Mouse (Mus musculus) kidney, adult 2 months (tissue): ENCODE measurements around the gene Zc2hc1c.

Experiments
- CTCF ChIP-seq: fragments of 200-500 bp; conservative IDR thresholded peaks from 2 replicates; pipeline ENCODE4 v1.5.1; 2011; ENCODE audit warnings: low read depth, mild to moderate bottlenecking, control low read depth, low read length, moderate library complexity, mixed read lengths; ENCODE audit not compliant: insufficient read depth, insufficient read length
- POLR2A ChIP-seq: fragments of 200-500 bp; IDR thresholded peaks from one replicate; pipeline ENCODE4 v1.6.1; 2011; ENCODE audit warnings: low read depth, low read length, control low read depth

DNA sequence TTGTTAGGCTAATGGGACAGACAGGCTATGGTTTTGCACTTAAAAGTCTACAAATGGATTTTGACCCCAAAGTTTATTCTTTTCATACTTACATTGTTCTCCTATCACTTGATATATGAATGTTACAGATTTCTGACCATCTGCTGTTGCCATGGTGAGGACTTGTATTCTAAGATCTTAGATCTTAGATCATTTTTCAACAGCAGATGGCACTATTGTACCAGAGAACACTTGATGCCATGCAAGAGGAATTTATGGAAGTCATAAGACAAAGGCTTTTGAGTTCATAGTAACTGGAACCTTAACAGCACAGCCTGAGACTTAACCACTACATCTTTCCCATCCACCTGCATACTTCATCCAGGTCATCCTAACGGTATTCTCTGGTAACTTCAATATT is 52.7 kb downstream of the Zc2hc1c start:
- TF ChIP-seq POLR2A (no peak), CTCF (no peak)
